Mouse (Mus musculus): ENCODE results near the gene Rpf2.
A peak's percentile ranks its signal among the peaks of the same experiment; 100 is the strongest.

Gene Rpf2

GRCm38 (mm10) chr10:40246374-40247165 is at the start of gene Rpf2:
Rpf2 (minus strand) TSS chr10:40247036.
- peak; percentile 84 to 85 for DNase-seq

- DNase-seq, result no peak
Measured at GRCm38 (mm10) chr10:40292640-40293039, 45.8 kb upstream of the Rpf2 start.

GRCm38 (mm10) chr10:40286767-40287166 is 39.9 kb upstream of the Rpf2 start:
- no peak for DNase-seq

DNA sequence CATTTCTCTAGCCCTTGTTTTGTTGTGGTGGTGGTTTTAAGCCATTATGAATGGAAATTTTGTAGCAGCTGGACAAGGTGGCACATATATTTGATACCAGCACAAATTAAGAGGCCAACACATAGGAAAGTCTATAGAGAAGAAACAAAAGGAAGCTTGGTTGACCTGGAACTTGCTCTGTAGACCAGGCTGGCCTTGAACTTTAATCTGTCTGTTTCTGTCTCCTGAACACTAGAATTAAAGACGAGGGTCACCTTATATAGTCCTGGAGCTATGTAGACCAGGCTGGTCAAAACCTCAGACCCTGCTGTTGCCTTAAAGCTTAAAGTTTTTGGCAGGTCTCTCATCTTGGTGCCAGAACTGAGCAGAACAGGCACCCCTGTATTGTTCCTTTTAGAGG is 38.7 kb upstream of the Rpf2 start:
- DNase-seq, result no peak

DNA sequence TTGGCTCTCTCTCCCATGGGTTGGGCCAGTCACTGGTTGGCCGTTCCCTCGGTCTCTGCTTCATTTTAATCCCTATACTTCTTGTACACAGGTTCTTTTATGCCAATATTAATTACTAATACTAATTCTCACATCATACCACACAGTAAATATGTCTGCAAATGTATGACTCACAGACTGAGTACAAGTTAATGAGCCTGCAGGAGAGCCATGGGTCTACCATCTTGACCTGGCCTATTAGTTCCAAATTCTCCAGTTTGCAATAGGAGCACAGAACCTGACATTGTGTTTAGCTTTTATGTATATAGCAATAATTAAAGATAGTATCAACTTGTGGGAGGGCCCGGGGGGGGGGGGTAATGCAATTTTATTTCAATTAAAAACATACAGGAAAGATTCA is 38.2 kb upstream of the Rpf2 start:
- DNase-seq, result no peak

DNA sequence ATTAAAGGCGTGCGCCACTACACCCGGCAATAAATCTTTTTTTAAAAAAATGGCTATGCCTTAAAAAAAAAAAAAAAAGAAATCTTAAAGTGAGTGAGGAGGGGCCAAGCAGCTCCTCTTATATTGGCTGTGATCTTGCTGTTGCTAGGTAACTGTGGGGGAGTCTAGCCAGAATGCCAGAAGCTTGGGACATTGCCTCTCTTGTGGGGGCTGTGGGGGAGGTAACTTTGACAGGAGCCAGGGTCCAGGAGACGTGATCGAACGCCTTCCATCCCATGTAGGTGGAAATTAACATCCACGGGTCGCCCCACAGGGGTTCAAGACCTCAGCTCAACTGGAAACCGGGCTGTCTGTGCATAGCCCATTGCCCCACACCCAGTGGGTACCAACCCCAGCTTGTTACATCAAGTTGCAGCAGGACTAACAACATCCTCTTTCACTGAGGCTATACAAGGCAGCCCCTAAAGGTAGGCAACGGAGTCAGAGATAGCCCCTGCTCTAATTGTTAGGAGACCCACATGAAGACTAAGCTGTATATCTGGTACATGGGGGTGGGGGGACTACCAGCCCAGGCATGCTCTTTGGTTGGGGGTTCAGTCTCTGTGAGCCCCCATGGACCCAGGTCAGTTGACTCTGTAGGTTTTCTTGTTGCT is 37.5 kb upstream of the Rpf2 start:
- no peak for DNase-seq

DNA sequence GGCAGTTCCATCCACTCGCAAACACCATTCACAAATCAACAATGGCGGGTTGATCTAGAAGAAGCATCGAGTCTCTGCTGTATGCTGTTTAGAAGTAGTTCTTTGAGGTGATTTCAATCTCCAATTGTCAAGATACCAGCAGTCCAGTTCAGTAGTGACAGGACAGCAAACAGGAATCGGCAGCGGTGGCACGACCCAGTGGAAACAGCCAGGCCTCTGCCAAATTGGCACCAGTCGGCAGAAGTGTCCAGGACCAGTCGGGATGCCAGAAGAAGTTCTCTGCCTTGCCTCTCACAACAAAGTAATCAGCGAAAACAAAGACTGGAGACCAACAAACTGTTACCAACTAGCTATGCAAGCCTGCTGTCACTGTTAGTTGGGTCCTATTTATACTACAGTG is 36.8 kb upstream of the Rpf2 start:
- no peak for DNase-seq

- no peak for DNase-seq
Measured at GRCm38 (mm10) chr10:40281565-40281964, 34.7 kb upstream of the Rpf2 start.

GRCm38 (mm10) chr10:40278317-40278716 is 31.5 kb upstream of the Rpf2 start:
- DNase-seq, result no peak

DNA sequence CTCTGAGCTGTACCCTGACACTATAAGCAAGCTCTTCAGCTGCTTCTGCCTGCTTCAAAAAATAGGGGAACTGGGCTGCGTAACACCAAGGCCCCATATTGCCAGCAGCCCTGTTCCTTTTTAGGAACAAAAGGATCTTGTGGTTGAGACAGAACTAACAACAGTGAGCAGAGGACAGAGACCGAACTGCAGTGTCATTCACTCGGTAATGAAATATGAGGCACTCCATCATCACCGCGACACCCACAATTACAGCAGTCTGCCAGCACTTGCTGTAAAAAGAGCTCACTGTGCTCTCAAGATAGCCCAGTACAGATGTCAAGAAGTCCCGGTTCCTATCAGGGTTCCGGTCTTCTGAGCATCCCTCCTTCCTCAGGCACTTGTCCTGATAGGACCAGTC is 29.2 kb upstream of the Rpf2 start:
- no peak for DNase-seq

GRCm38 (mm10) chr10:40273938-40274337 is 27.1 kb upstream of the Rpf2 start:
- no peak for DNase-seq

DNA sequence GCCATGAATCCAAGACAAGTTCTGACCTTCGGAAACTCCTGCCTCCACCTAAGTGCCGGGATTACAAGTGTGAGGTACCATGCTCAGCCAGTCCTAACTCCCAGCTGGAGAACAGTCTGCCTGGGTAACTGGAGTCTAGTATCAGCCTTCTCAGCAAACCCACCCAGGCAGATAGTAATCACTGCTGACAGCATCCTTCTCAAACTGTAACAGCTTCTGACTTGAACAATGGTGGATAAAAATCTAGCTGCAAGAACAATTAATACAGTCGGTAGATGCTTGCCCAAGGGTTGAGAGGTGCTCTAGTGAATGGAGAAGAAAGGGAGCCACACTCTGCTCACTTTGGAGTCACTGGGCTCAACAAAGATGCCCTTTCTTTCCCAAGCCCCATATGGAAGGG is 24.4 kb upstream of the Rpf2 start:
- no peak for DNase-seq

- no peak for DNase-seq
Measured at GRCm38 (mm10) chr10:40264920-40265319, 18.1 kb upstream of the Rpf2 start.

- DNase-seq, result no peak
Measured at GRCm38 (mm10) chr10:40263691-40264090, 16.9 kb upstream of the Rpf2 start.

- DNase-seq, result no peak
Measured at GRCm38 (mm10) chr10:40262200-40262599, 15.4 kb upstream of the Rpf2 start.

DNA sequence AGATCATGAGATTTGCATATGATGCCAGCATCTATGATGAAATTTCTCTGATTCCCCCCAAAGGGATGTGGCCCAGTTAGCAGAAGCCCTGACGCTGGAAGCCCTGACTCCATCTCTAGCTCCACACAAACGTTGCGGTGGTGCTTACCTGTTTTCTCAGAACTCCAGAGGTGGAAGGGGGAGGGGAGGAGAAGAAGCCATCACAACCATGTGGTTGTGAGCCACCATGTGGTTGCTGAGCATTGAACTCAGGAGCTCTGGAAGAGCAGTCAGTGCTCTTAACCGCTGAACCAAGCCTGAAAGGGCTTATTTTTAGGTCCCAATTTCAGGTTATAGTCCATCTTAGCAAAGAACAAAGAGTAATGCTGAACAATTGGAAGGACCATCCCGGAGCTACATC is 13.5 kb upstream of the Rpf2 start:
- DNase-seq, result no peak

DNA sequence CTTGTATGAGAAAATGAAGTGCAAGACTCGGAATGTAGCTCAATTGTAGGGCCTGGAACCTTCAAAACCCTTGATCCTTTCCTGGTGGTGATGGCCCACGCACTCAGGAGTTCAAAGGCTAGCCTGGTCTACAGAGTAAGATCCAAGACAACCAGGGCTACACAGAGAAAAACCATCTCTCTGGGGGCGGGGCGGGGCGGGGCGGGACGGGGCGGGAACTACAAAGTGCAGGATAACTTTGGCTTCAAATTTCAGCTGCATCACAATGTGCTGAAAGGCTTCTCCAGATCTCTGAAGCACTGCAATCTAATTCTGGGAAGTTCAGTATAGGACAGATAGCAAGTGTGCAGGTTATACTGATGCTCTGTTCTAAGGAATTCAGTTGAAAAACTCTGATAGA is 12.7 kb upstream of the Rpf2 start:
- DNase-seq, result no peak

DNA sequence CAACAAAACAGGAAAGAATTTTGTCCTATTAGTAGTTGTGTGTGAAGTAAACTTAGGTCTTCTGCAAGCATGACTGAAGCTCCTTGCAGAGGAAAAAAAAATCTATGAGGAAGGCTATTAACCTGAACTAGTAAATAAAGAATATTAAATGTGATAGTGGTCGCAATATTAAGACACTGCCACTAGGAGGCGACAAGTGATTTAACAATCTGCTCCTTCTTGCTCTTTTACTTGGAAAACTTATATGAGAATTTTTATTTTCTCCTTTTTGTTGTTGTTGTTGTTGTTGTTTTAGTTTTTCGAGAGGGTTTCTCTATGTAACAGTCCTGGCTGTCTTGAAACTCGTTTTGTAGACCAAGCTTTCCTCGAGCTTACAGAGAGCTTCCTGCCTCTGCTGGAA is 12.1 kb upstream of the Rpf2 start:
- DNase-seq, result peak; percentile 55 to 72

GRCm38 (mm10) chr10:40258401-40258966 is 11.6 kb upstream of the Rpf2 start:
- DNase-seq, result peak; percentile 17 to 22

- DNase-seq, result peak; percentile 92 to 96
Measured at GRCm38 (mm10) chr10:40257414-40258255, 10.8 kb upstream of the Rpf2 start, which contains the start of gene Gtf3c6. Gtf3c6 (minus strand) TSS chr10:40258108.

- peak; percentile 53 to 60 for DNase-seq
Measured at GRCm38 (mm10) chr10:40256716-40257115, 9.9 kb upstream of the Rpf2 start.

- no peak for DNase-seq
Measured at GRCm38 (mm10) chr10:40250969-40251368, 4.1 kb upstream of the Rpf2 start.

DNA sequence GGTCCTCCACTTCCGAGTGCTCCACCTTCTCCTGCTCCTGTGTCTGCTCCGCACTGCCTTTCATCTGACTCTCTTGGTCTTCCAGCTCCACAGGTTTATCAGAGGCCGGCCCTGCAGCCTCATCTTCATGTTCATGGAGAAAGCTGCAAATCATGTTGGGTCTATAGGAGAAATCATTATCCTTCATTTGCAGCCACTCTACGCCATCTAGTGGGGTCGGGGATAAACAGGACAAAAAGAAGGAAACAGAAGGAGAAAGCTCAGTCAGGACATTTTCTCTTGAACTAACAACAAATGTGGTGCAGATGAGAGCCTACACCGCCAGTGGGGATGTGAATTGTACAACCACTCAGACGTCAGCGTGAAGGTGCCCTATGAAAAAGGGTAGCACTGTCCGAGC is 2.8 kb upstream of the Rpf2 start:
- no peak for DNase-seq
